Mouse (Mus musculus) bone marrow macrophage, adult 2 months (primary cell): Measurements from ENCODE around the gene Scyl1. TPM values are rescaled to one million over a fixed set of nuclear protein-coding genes. Genes with fewer than 3 reads are reported as not detected.
"Not testable (repeated sequence)": the region's sequence is repeated elsewhere in the genome, so short reads cannot be mapped to it uniquely, and the experiment has no call there.

ENCODE experiments used
- H3K27ac ChIP-seq: 2 replicates; pipeline ENCODE4 v1.5.1; 2012; ENCODE audit warnings: low read depth, low read length; ENCODE audit not compliant: insufficient read depth
- H3K4me1 ChIP-seq: 2 replicates; pipeline ENCODE4 v1.6.1; 2012; ENCODE audit warnings: low read length; ENCODE audit not compliant: control insufficient read depth, insufficient read depth
- H3K4me3 ChIP-seq: 2 replicates; pipeline ENCODE4 v1.5.1; 2012; ENCODE audit warnings: mild to moderate bottlenecking, low read length, moderate library complexity; ENCODE audit not compliant: insufficient read depth
- CTCF ChIP-seq: IDR thresholded peaks from 2 replicates; pipeline ENCODE4 v1.5.1; 2012; ENCODE audit warnings: low read depth, mild to moderate bottlenecking, low read length, moderate library complexity
- POLR2A ChIP-seq: IDR thresholded peaks from 2 replicates; pipeline ENCODE4 v1.6.1; 2012; ENCODE audit warnings: mild to moderate bottlenecking, low read depth, low read length, borderline replicate concordance
- polyA plus RNA-seq: library from polyadenylated mRNA; stranded (reverse); fragments of >200 nt; gene quantifications from 2 replicates; pipeline ENCODE4 v1.2.4, GENCODE M21; 2012; ENCODE audit not compliant: missing spikeins, insufficient read depth, insufficient read length

Gene Scyl1
- polyA plus RNA-seq, 1 experiment = 48.3 TPM

GRCm38 (mm10) chr19:5797381-5798111 is 26.3 kb upstream of the Scyl1 start:
- Histone ChIP-seq H3K4me1 (no peaks in the 10 kb centered on the region), H3K4me3 (peak overlapping the region; percentile 69), H3K27ac (peak overlapping the region; percentile 51)
- TF ChIP-seq POLR2A (no peak), CTCF (no peak)

- Histone ChIP-seq H3K27ac (peak overlapping the region; percentile 51), H3K4me3 (peak overlapping the region; percentile 69), H3K4me1 (no peaks in the 10 kb centered on the region)
- TF ChIP-seq CTCF = no peak
- no peak for TF ChIP-seq POLR2A
Measured at GRCm38 (mm10) chr19:5796573-5797111, 25.4 kb upstream of the Scyl1 start.

GRCm38 (mm10) chr19:5795668-5796572 is 24.7 kb upstream of the Scyl1 start:
- Histone ChIP-seq H3K4me3 (peak overlapping the region; percentile 69), H3K4me1 (no peaks in the 10 kb centered on the region), H3K27ac (peak overlapping the region; percentile 26)
- TF ChIP-seq CTCF (no peak), POLR2A (no peak)

- H3K4me3 ChIP-seq = no peak overlapping the region
Measured at GRCm38 (mm10) chr19:5794771-5795576, 23.8 kb upstream of the Scyl1 start.

GRCm38 (mm10) chr19:5793917-5794770 is 22.9 kb upstream of the Scyl1 start:
- peak overlapping the region; percentile 39 for H3K27ac ChIP-seq
- not testable (repeated sequence) for H3K4me3 ChIP-seq, H3K4me1 ChIP-seq

More at GRCm38 (mm10) chr19:5794771-5795576, 23.8 kb upstream of the Scyl1 start:
- H3K4me1 ChIP-seq = no peaks in the 10 kb centered on the region
- H3K27ac ChIP-seq = peak overlapping the region; percentile 39
- no peak for TF ChIP-seq CTCF
- TF ChIP-seq POLR2A = no peak

- peaks cover under 1% of the 10 kb centered on the region; the same call in 1 of the 2 replicates for H3K4me1 ChIP-seq
- no peak overlapping the region for H3K4me3 ChIP-seq
- H3K27ac ChIP-seq = no peak overlapping the region
- TF ChIP-seq CTCF = no peak
- TF ChIP-seq POLR2A = no peak
Measured at GRCm38 (mm10) chr19:5793116-5793515, 21.9 kb upstream of the Scyl1 start.

- no peak overlapping the region for H3K4me3 ChIP-seq
- no peak for TF ChIP-seq POLR2A
- no peak for TF ChIP-seq CTCF
- no peak overlapping the region for H3K27ac ChIP-seq
- peaks cover 12% of the 10 kb centered on the region for H3K4me1 ChIP-seq
Measured at GRCm38 (mm10) chr19:5791329-5791728, 20.1 kb upstream of the Scyl1 start.

GRCm38 (mm10) chr19:5789066-5789465 is 17.8 kb upstream of the Scyl1 start:
- Histone ChIP-seq H3K27ac (no peak overlapping the region), H3K4me1 (peaks cover 12% of the 10 kb centered on the region), H3K4me3 (no peak overlapping the region)
- no peak for TF ChIP-seq CTCF
- no peak for TF ChIP-seq POLR2A
